8 mouse cellular contexts compared by ENCODE assay signal in genomic region chr16:94328881-94329867, GRCm38 (mm10). TPM values are rescaled to one million over a fixed set of nuclear protein-coding genes. Genes with fewer than 3 reads are reported as not detected.
DNase-seq lines count a peak whose midpoint lies in the region; ATAC-seq and TF ChIP-seq lines count a peak whose summit lies in the region.

No protein-coding gene starts in this region.

- TF ChIP-seq POLR2A in MEL (IDR thresholded peaks at IDR 0.05; ENCODE audit: control insufficient read depth in 1 of 2, insufficient read depth in 1 of 2, low read depth in 1 of 2, low read length in 2 of 2, poor library complexity in 1 of 2), result no peak

- no peak for DNase-seq in MEL (ENCODE audit: low read depth, low spot score)
- DNase-seq in liver, postnatal 0 days, result peak; percentile 36
- no peak for DNase-seq in left cerebral cortex, adult 11 months (ENCODE audit: low spot score)
- DNase-seq in thymus, postnatal 36 days, result no peak
- DNase-seq in right cerebral cortex, postnatal 10 days (ENCODE audit: low spot score in 2 of 2), result no peak

- no peaks in the 10 kb centered on the region for H3K9me3 ChIP-seq in erythroblast, embryonic 14.5 days (ENCODE audit: control insufficient read depth, low read length)
- H3K9me3 ChIP-seq in MEL (replicated peaks; ENCODE audit: insufficient read depth, low read length), result no peaks in the 10 kb centered on the region
- H3K9me3 ChIP-seq in liver, postnatal 0 days (ENCODE audit: low read length), result no peaks in the 10 kb centered on the region

- H3K27me3 ChIP-seq in erythroblast, embryonic 14.5 days (ENCODE audit: control insufficient read depth), result peaks cover 25% of the 10 kb centered on the region
- H3K27me3 ChIP-seq in MEL (ENCODE audit: control insufficient read depth in 1 of 2, insufficient read depth in 2 of 2, low read length in 2 of 2), result no peaks in the 10 kb centered on the region
- H3K27me3 ChIP-seq in liver, postnatal 0 days (ENCODE audit: insufficient read depth, low read length), result peaks cover 24% of the 10 kb centered on the region; the same call in 1 of the 2 replicates

- no peaks in the 10 kb centered on the region for H3K79me2 ChIP-seq in MEL (ENCODE audit: control insufficient read depth, insufficient read depth, low read length, poor library complexity)

- no peak for ATAC-seq in erythroblast, adult 5-6 weeks (replicated peaks; ENCODE audit: low FRiP score, poor library complexity, severe bottlenecking)
- peak; percentile 44 to 65; a peak in 3 of 4 replicates for ATAC-seq in hematopoietic stem cell, adult 5-6 weeks (replicated peaks in 1 of 2; ENCODE audit: insufficient read depth in 1 of 2, low FRiP score in 2 of 2, low TSS enrichment in 1 of 2, low read depth in 1 of 2, poor library complexity in 2 of 2, severe bottlenecking in 2 of 2)
- ATAC-seq in liver, postnatal 0 days, result no peak

- TF ChIP-seq CTCF in MEL (IDR thresholded peaks at IDR 0.05 in 2 of 3, conservative IDR thresholded peaks at IDR 0.05 in 1 of 3; ENCODE audit: control insufficient read depth in 1 of 3, insufficient read depth in 1 of 3, low read depth in 2 of 3, low read length in 3 of 3, poor library complexity in 1 of 3, severe bottlenecking in 1 of 3), result no peak
- TF ChIP-seq CTCF in liver, postnatal 0 days (IDR thresholded peaks at IDR 0.05; ENCODE audit: low read depth), result no peak

- no peaks in the 10 kb centered on the region for H3K36me3 ChIP-seq in erythroblast, embryonic 14.5 days (ENCODE audit: control insufficient read depth)
- peaks cover 0 to 29% of the 10 kb centered on the region in 2 experiments; a peak in 2 of 4 replicates for H3K36me3 ChIP-seq in MEL (ENCODE audit: control insufficient read depth in 1 of 2, insufficient read depth in 2 of 2, low read length in 2 of 2)
- no peaks in the 10 kb centered on the region for H3K36me3 ChIP-seq in liver, postnatal 0 days (replicated peaks; ENCODE audit: insufficient read depth, low read length)

- TF ChIP-seq EP300 in MEL (IDR thresholded peaks at IDR 0.05; ENCODE audit: low read depth in 1 of 2, low read length in 2 of 2), result no peak
- TF ChIP-seq EP300 in liver, postnatal 0 days (IDR thresholded peaks at IDR 0.05; ENCODE audit: low read depth), result no peak

- 16% methylated on average over 25 of the region's 25 CpGs for WGBS in liver, postnatal 0 days (ENCODE audit: insufficient replicate concordance)

- H3K4me3 ChIP-seq in erythroblast, embryonic 14.5 days (replicated peaks), result peak overlapping the region; percentile 65
- H3K4me3 ChIP-seq in MEL (ENCODE audit: control insufficient read depth in 1 of 2, insufficient read depth in 1 of 2, low read depth in 2 of 2, low read length in 2 of 2), result no peak overlapping the region; a peak in 1 of 4 replicates
- H3K4me3 ChIP-seq in liver, postnatal 0 days (ENCODE audit: low read depth, low read length), result peak overlapping the region; percentile 63

- H3K9ac ChIP-seq in MEL (ENCODE audit: control insufficient read depth, low read depth, low read length, poor library complexity, severe bottlenecking), result no peak overlapping the region
- H3K9ac ChIP-seq in liver, postnatal 0 days (replicated peaks), result peak overlapping the region; percentile 62

- peak overlapping the region; percentile 87 for H3K27ac ChIP-seq in MEL (ENCODE audit: control insufficient read depth, low read depth, low read length)
- no peak overlapping the region for H3K27ac ChIP-seq in liver, postnatal 0 days (ENCODE audit: low read depth)

- peaks cover 37% of the 10 kb centered on the region for H3K4me1 ChIP-seq in erythroblast, embryonic 14.5 days (ENCODE audit: control insufficient read depth)
- peaks cover 26 to 29% of the 10 kb centered on the region in 2 experiments for H3K4me1 ChIP-seq in MEL (ENCODE audit: control insufficient read depth in 1 of 2, insufficient read depth in 2 of 2, low read length in 2 of 2)
- peaks cover 15% of the 10 kb centered on the region; the same call in 1 of the 2 replicates for H3K4me1 ChIP-seq in liver, postnatal 0 days (ENCODE audit: insufficient read depth)

- H3K4me2 ChIP-seq in liver, postnatal 0 days (ENCODE audit: low read depth, low read length), result peak overlapping the region; percentile 95

- TF ChIP-seq RAD21 in MEL (IDR thresholded peaks at IDR 0.05; ENCODE audit: low read depth, low read length), result no peak

TF ChIP-seq in MEL, 35 proteins besides CTCF, POLR2A, EP300 and RAD21:
- no peak for TF ChIP-seq USF1 (IDR thresholded peaks at IDR 0.05; ENCODE audit: low read depth, low read length)
TF ChIP-seq in MEL: peak in this region for 0.

RNA-seq across cellular contexts. Expression of gene Ripply3, which starts 1.0 kb away (rescaled TPM):
- not detected in 2 replicates for polyA plus RNA-seq in erythroblast, embryonic 14.5 days (2012)
- not detected in 2 replicates for total RNA-seq in erythroblast, adult 5-6 weeks (2015; ENCODE audit: low replicate concordance)
- not detected in 2 replicates for total RNA-seq in erythroblast, adult 5-6 weeks (2017; ENCODE audit: low replicate concordance)
- 0.10 and 0.35 TPM in 2 replicates for total RNA-seq in MEL (2012; rRNA removed)
- under 1 TPM in 1 of 2 experiments, not detected in 1; 0.18 TPM for polyA plus RNA-seq in MEL (2012; ENCODE audit: insufficient read depth in 1 of 2, insufficient read length in 2 of 2, low read depth in 1 of 2, low replicate concordance in 2 of 2, missing spikeins in 1 of 2)
- total RNA-seq in hematopoietic stem cell, adult 5-6 weeks (2017), result 1.7 and 2.8 TPM in 2 replicates
- polyA plus RNA-seq in liver, postnatal 0 days (2015; fragmentation: Nextera tagmentation; extraction: Ambion mirVana), result 1.4 and 2.1 TPM in 2 replicates

RNA-seq across cellular contexts. Expression of gene Hlcs, which starts 15.8 kb away (rescaled TPM):
- 0.06 and 0.08 TPM in 2 replicates for polyA plus RNA-seq in erythroblast, embryonic 14.5 days (2012)
- total RNA-seq in erythroblast, adult 5-6 weeks (2015; ENCODE audit: low replicate concordance), result 0.96 and 2.1 TPM in 2 replicates
- 0.94 and 2.6 TPM in 2 replicates for total RNA-seq in erythroblast, adult 5-6 weeks (2017; ENCODE audit: low replicate concordance)
- 2.8 and 3.3 TPM in 2 replicates for total RNA-seq in MEL (2012; rRNA removed)
- 1 to 10 TPM in 1 of 2 experiments, not detected in 1; 6.4 TPM for polyA plus RNA-seq in MEL (2012; ENCODE audit: insufficient read depth in 1 of 2, insufficient read length in 2 of 2, low read depth in 1 of 2, low replicate concordance in 2 of 2, missing spikeins in 1 of 2)
- 9.8 and 11.7 TPM in 2 replicates for total RNA-seq in hematopoietic stem cell, adult 5-6 weeks (2017)
- polyA plus RNA-seq in liver, postnatal 0 days (2015; fragmentation: Nextera tagmentation; extraction: Ambion mirVana), result 2.3 and 2.9 TPM in 2 replicates

RNA-seq across cellular contexts. Expression of gene Ttc3, which starts 41.2 kb away (rescaled TPM):
- 0.04 and 0.18 TPM in 2 replicates for polyA plus RNA-seq in erythroblast, embryonic 14.5 days (2012)
- 11.9 and 13.6 TPM in 2 replicates for total RNA-seq in erythroblast, adult 5-6 weeks (2015; ENCODE audit: low replicate concordance)
- total RNA-seq in erythroblast, adult 5-6 weeks (2017; ENCODE audit: low replicate concordance), result 12.4 and 16.7 TPM in 2 replicates
- 47.5 and 56.9 TPM in 2 replicates for total RNA-seq in MEL (2012; rRNA removed)
- 100 to 1,000 TPM in 1 of 2 experiments, 10 to 100 TPM in 1; 46.4 to 352 TPM for polyA plus RNA-seq in MEL (2012; ENCODE audit: insufficient read depth in 1 of 2, insufficient read length in 2 of 2, low read depth in 1 of 2, low replicate concordance in 2 of 2, missing spikeins in 1 of 2)
- 323 and 338 TPM in 2 replicates for total RNA-seq in hematopoietic stem cell, adult 5-6 weeks (2017)
- 16.1 and 17.4 TPM in 2 replicates for polyA plus RNA-seq in liver, postnatal 0 days (2015; fragmentation: Nextera tagmentation; extraction: Ambion mirVana)

RNA-seq across cellular contexts. Expression of gene Pigp, which starts 42.5 kb away (rescaled TPM):
- polyA plus RNA-seq in erythroblast, embryonic 14.5 days (2012), result 0.42 and 0.69 TPM in 2 replicates
- 11.1 and 14.2 TPM in 2 replicates for total RNA-seq in erythroblast, adult 5-6 weeks (2015; ENCODE audit: low replicate concordance)
- total RNA-seq in erythroblast, adult 5-6 weeks (2017; ENCODE audit: low replicate concordance), result 5.0 TPM in 1 of 2 replicates, not detected in the other
- 27.1 and 33.9 TPM in 2 replicates for total RNA-seq in MEL (2012; rRNA removed)
- polyA plus RNA-seq in MEL (2012; ENCODE audit: insufficient read depth in 1 of 2, insufficient read length in 2 of 2, low read depth in 1 of 2, low replicate concordance in 2 of 2, missing spikeins in 1 of 2), result 10 to 100 TPM in 1 of 2 experiments, not detected in 1; 47.3 TPM
- 33.9 and 60.3 TPM in 2 replicates for total RNA-seq in hematopoietic stem cell, adult 5-6 weeks (2017)
- 84.6 and 95.6 TPM in 2 replicates for polyA plus RNA-seq in liver, postnatal 0 days (2015; fragmentation: Nextera tagmentation; extraction: Ambion mirVana)

Comparison
In these comparisons a context has a peak if more than half of its experiments do, and no peak if none do; other contexts are left out.
1. H3K4me3 ChIP-seq: peak in erythroblast, embryonic 14.5 days (single experiment) and liver, postnatal 0 days (single experiment); none in MEL (0 of 2).
2. ATAC-seq: peak in hematopoietic stem cell, adult 5-6 weeks (2 of 2); none in erythroblast, adult 5-6 weeks (single experiment) and liver, postnatal 0 days (single experiment).